Mouse (Mus musculus): ENCODE measurements around the gene Gm37240. TPM values are rescaled to one million over a fixed set of nuclear protein-coding genes. Genes with fewer than 3 reads are reported as not detected.

Gm37240 gene
- total and polyA plus RNA-seq, 3 experiments, result not detected

GRCm38 (mm10) chr3:84737137-84737536, 1150.2 kb downstream of the Gm37240 start:
- peaks cover 24% of the 10 kb centered on the region for H3K27me3 ChIP-seq (ENCODE audit: insufficient read depth, low read length)
- no peak for TF ChIP-seq CTCF (IDR thresholded peaks at IDR 0.05; ENCODE audit: low read depth, low read length)

GRCm38 (mm10) chr3:84735716-84736115, 1151.6 kb downstream of the Gm37240 start:
- DNase-seq (ENCODE audit: low spot score) (no peak), ATAC-seq (ENCODE audit: extremely low read depth, insufficient number of reproducible peaks, low FRiP score, poor library complexity, severe bottlenecking) (no peak)
- Histone ChIP-seq H3K4me3 (ENCODE audit: low read depth, low read length) (no peak overlapping the region), H3K9me3 (replicated peaks) (no peaks in the 10 kb centered on the region), H3K27me3 (ENCODE audit: insufficient read depth, low read length) (peaks cover 29% of the 10 kb centered on the region), H3K4me1 (ENCODE audit: insufficient read depth, low read depth, low read length) (peaks cover 36% of the 10 kb centered on the region), H3K36me3 (replicated peaks) (no peaks in the 10 kb centered on the region)
- TF ChIP-seq CTCF (IDR thresholded peaks at IDR 0.05; ENCODE audit: low read depth, low read length), result no peak
- no peak for TF ChIP-seq POLR2AphosphoS5 (IDR thresholded peaks at IDR 0.05; ENCODE audit: insufficient replicate concordance, low read depth, low read length)
- no peak for TF ChIP-seq GATA1 (IDR thresholded peaks at IDR 0.05; ENCODE audit: borderline replicate concordance, low read length)
- no peak for TF ChIP-seq TAL1 (conservative IDR thresholded peaks at IDR 0.05; ENCODE audit: low read depth, low read length)
- no peak for TF ChIP-seq GATA2 (IDR thresholded peaks at IDR 0.05; ENCODE audit: borderline replicate concordance, low read depth, low read length)

More at GRCm38 (mm10) chr3:84737137-84737536, 1150.2 kb downstream of the Gm37240 start:
- H3K36me3 ChIP-seq (replicated peaks), result no peaks in the 10 kb centered on the region
- H3K4me1 ChIP-seq (ENCODE audit: insufficient read depth, low read depth, low read length), result peaks cover 23% of the 10 kb centered on the region
- DNase-seq (ENCODE audit: low spot score), result no peak
- no peak for ATAC-seq (ENCODE audit: extremely low read depth, insufficient number of reproducible peaks, low FRiP score, poor library complexity, severe bottlenecking)
- H3K4me3 ChIP-seq (ENCODE audit: low read depth, low read length), result no peak overlapping the region
- no peaks in the 10 kb centered on the region for H3K9me3 ChIP-seq (replicated peaks)

- H3K4me1 ChIP-seq (ENCODE audit: insufficient read depth, low read depth, low read length), result peaks cover 44% of the 10 kb centered on the region
- TF ChIP-seq CTCF (IDR thresholded peaks at IDR 0.05; ENCODE audit: low read depth, low read length), result no peak
- no peak for TF ChIP-seq GATA1 (IDR thresholded peaks at IDR 0.05; ENCODE audit: borderline replicate concordance, low read length)
- TF ChIP-seq TAL1 (conservative IDR thresholded peaks at IDR 0.05; ENCODE audit: low read depth, low read length), result no peak
- no peak for TF ChIP-seq POLR2AphosphoS5 (IDR thresholded peaks at IDR 0.05; ENCODE audit: insufficient replicate concordance, low read depth, low read length)
- TF ChIP-seq GATA2 (IDR thresholded peaks at IDR 0.05; ENCODE audit: borderline replicate concordance, low read depth, low read length), result no peak
- peaks cover 34% of the 10 kb centered on the region for H3K27me3 ChIP-seq (ENCODE audit: insufficient read depth, low read length)
- no peak overlapping the region for H3K4me3 ChIP-seq (ENCODE audit: low read depth, low read length)
- H3K36me3 ChIP-seq (replicated peaks), result no peaks in the 10 kb centered on the region
- ATAC-seq (ENCODE audit: extremely low read depth, insufficient number of reproducible peaks, low FRiP score, poor library complexity, severe bottlenecking) (no peak), DNase-seq (ENCODE audit: low spot score) (no peak)
- no peaks in the 10 kb centered on the region for H3K9me3 ChIP-seq (replicated peaks)
These were observed 1154.8 kb downstream of the Gm37240 start for GRCm38 (mm10) chr3:84732516-84732915.

- H3K9me3 ChIP-seq (replicated peaks), result no peaks in the 10 kb centered on the region
- TF ChIP-seq GATA2 (IDR thresholded peaks at IDR 0.05; ENCODE audit: borderline replicate concordance, low read depth, low read length) (no peak), TAL1 (conservative IDR thresholded peaks at IDR 0.05; ENCODE audit: low read depth, low read length) (no peak), CTCF (IDR thresholded peaks at IDR 0.05; ENCODE audit: low read depth, low read length) (no peak), POLR2AphosphoS5 (IDR thresholded peaks at IDR 0.05; ENCODE audit: insufficient replicate concordance, low read depth, low read length) (no peak), GATA1 (IDR thresholded peaks at IDR 0.05; ENCODE audit: borderline replicate concordance, low read length) (no peak)
- H3K36me3 ChIP-seq (replicated peaks), result no peaks in the 10 kb centered on the region
- ATAC-seq (ENCODE audit: extremely low read depth, insufficient number of reproducible peaks, low FRiP score, poor library complexity, severe bottlenecking) (no peak), DNase-seq (ENCODE audit: low spot score) (no peak)
- no peak overlapping the region for H3K4me3 ChIP-seq (ENCODE audit: low read depth, low read length)
- H3K27me3 ChIP-seq (ENCODE audit: insufficient read depth, low read length), result peaks cover 34% of the 10 kb centered on the region
- H3K4me1 ChIP-seq (ENCODE audit: insufficient read depth, low read depth, low read length), result peaks cover 44% of the 10 kb centered on the region
These were observed 1155.3 kb downstream of the Gm37240 start for GRCm38 (mm10) chr3:84732016-84732502.

GRCm38 (mm10) chr3:84731403-84732015, 1155.8 kb downstream of the Gm37240 start:
- DNase-seq (ENCODE audit: low spot score), result no peak
- no peak for ATAC-seq (ENCODE audit: extremely low read depth, insufficient number of reproducible peaks, low FRiP score, poor library complexity, severe bottlenecking)

GRCm38 (mm10) chr3:84731003-84731402, 1156.3 kb downstream of the Gm37240 start:
- DNase-seq (ENCODE audit: low spot score) (no peak), ATAC-seq (ENCODE audit: extremely low read depth, insufficient number of reproducible peaks, low FRiP score, poor library complexity, severe bottlenecking) (no peak)
- H3K4me3 ChIP-seq (ENCODE audit: low read depth, low read length), result no peak overlapping the region
- H3K27me3 ChIP-seq (ENCODE audit: insufficient read depth, low read length), result peaks cover 34% of the 10 kb centered on the region
- no peak for TF ChIP-seq GATA2 (IDR thresholded peaks at IDR 0.05; ENCODE audit: borderline replicate concordance, low read depth, low read length)
- no peak for TF ChIP-seq GATA1 (IDR thresholded peaks at IDR 0.05; ENCODE audit: borderline replicate concordance, low read length)
- no peak for TF ChIP-seq POLR2AphosphoS5 (IDR thresholded peaks at IDR 0.05; ENCODE audit: insufficient replicate concordance, low read depth, low read length)
- TF ChIP-seq TAL1 (conservative IDR thresholded peaks at IDR 0.05; ENCODE audit: low read depth, low read length), result no peak
- TF ChIP-seq CTCF (IDR thresholded peaks at IDR 0.05; ENCODE audit: low read depth, low read length), result no peak
- H3K36me3 ChIP-seq (replicated peaks), result no peaks in the 10 kb centered on the region
- peaks cover 36% of the 10 kb centered on the region for H3K4me1 ChIP-seq (ENCODE audit: insufficient read depth, low read depth, low read length)
- 0 out of 2 replicates have a peak, but pooled peaks cover under 1% of the 10 kb centered on the region for H3K9me3 ChIP-seq (replicated peaks)

More at GRCm38 (mm10) chr3:84731403-84732015, 1155.8 kb downstream of the Gm37240 start:
- Histone ChIP-seq H3K4me3 (ENCODE audit: low read depth, low read length) (no peak overlapping the region), H3K4me1 (ENCODE audit: insufficient read depth, low read depth, low read length) (peaks cover 39% of the 10 kb centered on the region), H3K36me3 (replicated peaks) (no peaks in the 10 kb centered on the region), H3K27me3 (ENCODE audit: insufficient read depth, low read length) (peaks cover 34% of the 10 kb centered on the region), H3K9me3 (replicated peaks) (no peaks in the 10 kb centered on the region)
- TF ChIP-seq CTCF (IDR thresholded peaks at IDR 0.05; ENCODE audit: low read depth, low read length), result no peak
- TF ChIP-seq GATA2 (IDR thresholded peaks at IDR 0.05; ENCODE audit: borderline replicate concordance, low read depth, low read length), result no peak
- TF ChIP-seq TAL1 (conservative IDR thresholded peaks at IDR 0.05; ENCODE audit: low read depth, low read length), result no peak
- TF ChIP-seq GATA1 (IDR thresholded peaks at IDR 0.05; ENCODE audit: borderline replicate concordance, low read length), result no peak
- TF ChIP-seq POLR2AphosphoS5 (IDR thresholded peaks at IDR 0.05; ENCODE audit: insufficient replicate concordance, low read depth, low read length), result no peak
